Mouse (Mus musculus): ENCODE measurements around the gene Atpif1. TPM values are rescaled to one million over a fixed set of nuclear protein-coding genes. Genes with fewer than 3 reads are reported as not detected.

Gene Atpif1
- polyA plus RNA-seq (2015; fragmentation: Illumina TruSeq; extraction: RNeasy Lipid Tissue Mini Kit (QIAGEN cat#74804); ENCODE audit: low read depth, low replicate concordance): 967 TPM

GRCm38 (mm10) chr4:132532981-132533916 lies at the start of gene Atpif1:
Gene Atpif1 (minus strand): TSS chr4:132533659.

GRCm38 (mm10) chr4:132563965-132564364 lies 30.5 kb upstream of the Atpif1 start, which contains the start of gene Ptafr:
Gene Ptafr (plus strand): TSS chr4:132564067.

GRCm38 (mm10) chr4:132535406-132536121 lies 2.1 kb upstream of the Atpif1 start, which contains the start of gene Dnajc8:
Gene Dnajc8 (plus strand): TSS chr4:132535550.

GRCm38 (mm10) chr4:132510352-132510798 lies 23.1 kb downstream of the Atpif1 start, which contains the start of gene Sesn2:
Gene Sesn2 (minus strand): TSS chr4:132510501.

Other genes starting within 250 kb of the Atpif1 start
- gene Rab42, start 230.3 kb downstream of the Atpif1 start, polyA plus RNA-seq (2015; fragmentation: Illumina TruSeq; extraction: RNeasy Lipid Tissue Mini Kit (QIAGEN cat#74804); ENCODE audit: low read depth, low replicate concordance): 3.0 TPM
- 31.0 TPM for gene Trnau1ap, start 204.1 kb downstream of the Atpif1 start, polyA plus RNA-seq (2015; fragmentation: Illumina TruSeq; extraction: RNeasy Lipid Tissue Mini Kit (QIAGEN cat#74804); ENCODE audit: low read depth, low replicate concordance)
- gene Rcc1, start 180.1 kb downstream of the Atpif1 start, polyA plus RNA-seq (2015; fragmentation: Illumina TruSeq; extraction: RNeasy Lipid Tissue Mini Kit (QIAGEN cat#74804); ENCODE audit: low read depth, low replicate concordance): 11.5 TPM
- 5.8 TPM for gene Phactr4, start 111.2 kb downstream of the Atpif1 start, polyA plus RNA-seq (2015; fragmentation: Illumina TruSeq; extraction: RNeasy Lipid Tissue Mini Kit (QIAGEN cat#74804); ENCODE audit: low read depth, low replicate concordance)
- 4.4 TPM for gene Med18, start 69.7 kb downstream of the Atpif1 start, polyA plus RNA-seq (2015; fragmentation: Illumina TruSeq; extraction: RNeasy Lipid Tissue Mini Kit (QIAGEN cat#74804); ENCODE audit: low read depth, low replicate concordance)
- 9.5 TPM for gene Sesn2, start 23.2 kb downstream of the Atpif1 start, polyA plus RNA-seq (2015; fragmentation: Illumina TruSeq; extraction: RNeasy Lipid Tissue Mini Kit (QIAGEN cat#74804); ENCODE audit: low read depth, low replicate concordance)
- 186 TPM for gene Dnajc8, start 1.9 kb upstream of the Atpif1 start, polyA plus RNA-seq (2015; fragmentation: Illumina TruSeq; extraction: RNeasy Lipid Tissue Mini Kit (QIAGEN cat#74804); ENCODE audit: low read depth, low replicate concordance)
- gene Ptafr, start 30.4 kb upstream of the Atpif1 start, polyA plus RNA-seq (2015; fragmentation: Illumina TruSeq; extraction: RNeasy Lipid Tissue Mini Kit (QIAGEN cat#74804); ENCODE audit: low read depth, low replicate concordance): 0.89 TPM
- gene Eya3, start 105.3 kb upstream of the Atpif1 start, polyA plus RNA-seq (2015; fragmentation: Illumina TruSeq; extraction: RNeasy Lipid Tissue Mini Kit (QIAGEN cat#74804); ENCODE audit: low read depth, low replicate concordance): 20.3 TPM
- gene Xkr8, start 198.9 kb upstream of the Atpif1 start, polyA plus RNA-seq (2015; fragmentation: Illumina TruSeq; extraction: RNeasy Lipid Tissue Mini Kit (QIAGEN cat#74804); ENCODE audit: low read depth, low replicate concordance): 3.0 TPM
- 2.4 TPM for gene Smpdl3b, start 223.6 kb upstream of the Atpif1 start, polyA plus RNA-seq (2015; fragmentation: Illumina TruSeq; extraction: RNeasy Lipid Tissue Mini Kit (QIAGEN cat#74804); ENCODE audit: low read depth, low replicate concordance)
- 14.4 TPM for gene Rpa2, start 234.7 kb upstream of the Atpif1 start, polyA plus RNA-seq (2015; fragmentation: Illumina TruSeq; extraction: RNeasy Lipid Tissue Mini Kit (QIAGEN cat#74804); ENCODE audit: low read depth, low replicate concordance)